Mouse (Mus musculus) heart, adult 2 months (tissue): ENCODE data around the gene Pds5a. TPM values are rescaled to one million over a fixed set of nuclear protein-coding genes. Genes with fewer than 3 reads are reported as not detected.
A peak's percentile ranks its signal among the peaks of the same experiment; 100 is the strongest.

Experiments
- DNase-seq, 2 experiments: peaks; one replicate each; pipeline ENCODE4 v3.0.0; 2021
- H3K27ac ChIP-seq: fragments of 200-600 bp; 2 replicates; pipeline ENCODE4 v1.8.1; 2022
- H3K27me3 ChIP-seq: fragments of 200-500 bp; 2 replicates; pipeline ENCODE4 v1.6.1; 2012; ENCODE audit warnings: mild to moderate bottlenecking, low read length, inconsistent platforms, mixed read lengths; ENCODE audit not compliant: control insufficient read depth, insufficient read depth
- H3K36me3 ChIP-seq: fragments of 200-500 bp; 2 replicates; pipeline ENCODE4 v1.6.1; 2012; ENCODE audit warnings: low read length, inconsistent platforms; ENCODE audit not compliant: control insufficient read depth, insufficient read depth
- H3K4me1 ChIP-seq: fragments of 200-500 bp; 2 replicates; pipeline ENCODE4 v1.6.1; 2011; ENCODE audit warnings: low read length; ENCODE audit not compliant: control insufficient read depth, insufficient read depth
- H3K4me3 ChIP-seq: fragments of 200-600 bp; 2 replicates; pipeline ENCODE4 v1.8.1; 2022
- H3K79me2 ChIP-seq: fragments of 200-500 bp; replicated peaks from 2 replicates; pipeline ENCODE4 v1.6.1; 2012; ENCODE audit warnings: mild to moderate bottlenecking, inconsistent platforms, low read length, moderate library complexity, mixed read lengths; ENCODE audit not compliant: control insufficient read depth, insufficient read depth
- H3K9ac ChIP-seq: fragments of 200-500 bp; 2 replicates; pipeline ENCODE4 v1.6.1; 2012; ENCODE audit warnings: low read depth, mild to moderate bottlenecking, control low read depth, inconsistent platforms, low read length, mixed read lengths
- CTCF ChIP-seq: fragments of 200-600 bp; IDR thresholded peaks from 2 replicates; pipeline ENCODE4 v1.8.1; 2022; ENCODE audit warnings: antibody characterized with exemption, mild to moderate bottlenecking, moderate library complexity
- EP300 ChIP-seq: fragments of 200-500 bp; IDR thresholded peaks from 2 replicates; pipeline ENCODE4 v1.6.1; 2011; ENCODE audit warnings: low read depth, low read length, control low read depth; ENCODE audit not compliant: insufficient read depth
- POLR2A ChIP-seq: fragments of 200-500 bp; IDR thresholded peaks from 2 replicates; pipeline ENCODE4 v1.6.1; 2011; ENCODE audit warnings: mild to moderate bottlenecking, low read depth, low read length, control low read depth; ENCODE audit not compliant: insufficient read depth
- WGBS: fragments of 180-500 bp; shearing (Covaris S2); methylation state at CpG from one replicate; pipeline ENCODE4 v1.1.7; 2018; 5-methylcytosine and 5-hydroxymethylcytosine counted together
- intact Hi-C: fragments of 180-260 bp; cut with DNase I; formaldehyde crosslinking; loops from one replicate; pipeline ENCODE4 v1.15.1; 2025
- polyA plus RNA-seq: library from polyadenylated mRNA; depleted of rRNA; stranded (reverse); fragments of >200 nt; gene quantifications from 2 replicates; pipeline ENCODE4 v1.2.3, GENCODE M21; 2012
- total RNA-seq, 2 experiments: library from RNA; stranded (reverse); gene quantifications; 2 replicates each; pipeline ENCODE4 v1.2.3; 2021

The Pds5a gene
- total and polyA plus RNA-seq, 3 experiments: 14.8 to 65.4 (median 54.8) TPM

GRCm38 (mm10) chr5:65688806-65689205 is 9.3 kb downstream of the Pds5a start:
- H3K9ac ChIP-seq: no peak overlapping the region
- peaks cover 5% of the 10 kb centered on the region for H3K36me3 ChIP-seq
- DNase-seq: no peak
- H3K27ac ChIP-seq: no peak overlapping the region
- no peak overlapping the region for H3K4me3 ChIP-seq
- WGBS: 71% methylated on average over 3 of the region's 3 CpGs
- no peaks in the 10 kb centered on the region for H3K27me3 ChIP-seq
- peaks cover 10% of the 10 kb centered on the region for H3K79me2 ChIP-seq
- no peak for TF ChIP-seq CTCF
- no peak for TF ChIP-seq EP300
- no peak for TF ChIP-seq POLR2A
- intact Hi-C loops: no loop called here
- H3K4me1 ChIP-seq: peaks cover 2% of the 10 kb centered on the region

DNA sequence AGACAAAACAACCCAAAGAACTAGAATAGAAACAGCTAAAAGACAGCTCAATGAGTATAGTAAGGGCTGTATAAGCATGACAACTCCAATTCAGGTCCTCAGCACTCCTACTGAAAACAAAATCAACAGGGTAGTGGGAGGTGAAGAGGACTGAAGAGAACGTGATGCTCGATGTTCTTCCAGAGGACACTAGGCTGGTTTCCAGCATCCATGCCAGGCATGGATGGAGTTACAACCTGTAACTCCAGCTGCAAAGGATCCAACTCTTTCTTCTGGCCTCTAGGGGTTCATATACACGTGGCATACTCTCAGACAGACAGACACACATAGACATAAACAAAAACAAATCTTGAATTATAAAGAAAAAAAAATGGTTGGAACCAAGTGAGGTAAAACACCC is 11.3 kb downstream of the Pds5a start:
- Histone ChIP-seq H3K4me3 (no peak overlapping the region), H3K27ac (no peak overlapping the region), H3K4me1 (peaks cover 2% of the 10 kb centered on the region), H3K79me2 (peaks cover 10% of the 10 kb centered on the region), H3K36me3 (peaks cover 2% of the 10 kb centered on the region), H3K27me3 (no peaks in the 10 kb centered on the region), H3K9ac (no peak overlapping the region)
- 36% methylated on average over 3 of the region's 3 CpGs for WGBS
- DNase-seq: no peak
- intact Hi-C loops: no loop called here
- TF ChIP-seq EP300: no peak
- TF ChIP-seq CTCF: no peak
- TF ChIP-seq POLR2A: no peak

DNA sequence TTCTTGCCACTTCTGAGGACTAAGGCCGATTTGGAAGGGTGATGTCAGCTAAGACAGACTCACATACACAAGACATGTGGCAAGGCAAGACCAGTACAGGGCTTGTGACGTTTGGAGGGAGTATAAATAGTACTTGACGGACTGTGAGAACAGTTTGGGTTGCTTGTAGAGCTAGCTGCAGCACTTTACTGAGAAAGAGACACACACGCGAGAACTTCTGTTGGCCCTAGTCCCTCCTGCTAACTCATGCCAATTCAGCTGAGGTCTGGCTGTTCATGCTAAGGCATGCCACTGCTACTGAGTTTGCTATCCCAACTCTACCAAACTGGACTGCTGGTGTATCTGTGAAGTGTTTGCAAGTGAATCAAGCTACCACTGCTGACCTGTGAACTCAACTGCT is 19.2 kb downstream of the Pds5a start:
- no peak for TF ChIP-seq POLR2A
- no peak for TF ChIP-seq EP300
- no peak for TF ChIP-seq CTCF
- WGBS: 49% methylated on average over 5 of the region's 5 CpGs
- H3K36me3 ChIP-seq: peaks cover 9% of the 10 kb centered on the region
- DNase-seq: peak; percentile 38 to 56
- H3K4me3 ChIP-seq: no peak overlapping the region
- peak overlapping the region; percentile 19 for H3K27ac ChIP-seq
- no peaks in the 10 kb centered on the region for H3K27me3 ChIP-seq
- H3K9ac ChIP-seq: no peak overlapping the region
- H3K4me1 ChIP-seq: peaks cover 5% of the 10 kb centered on the region
- intact Hi-C loops: no loop called here
- peaks cover 2% of the 10 kb centered on the region for H3K79me2 ChIP-seq

DNA sequence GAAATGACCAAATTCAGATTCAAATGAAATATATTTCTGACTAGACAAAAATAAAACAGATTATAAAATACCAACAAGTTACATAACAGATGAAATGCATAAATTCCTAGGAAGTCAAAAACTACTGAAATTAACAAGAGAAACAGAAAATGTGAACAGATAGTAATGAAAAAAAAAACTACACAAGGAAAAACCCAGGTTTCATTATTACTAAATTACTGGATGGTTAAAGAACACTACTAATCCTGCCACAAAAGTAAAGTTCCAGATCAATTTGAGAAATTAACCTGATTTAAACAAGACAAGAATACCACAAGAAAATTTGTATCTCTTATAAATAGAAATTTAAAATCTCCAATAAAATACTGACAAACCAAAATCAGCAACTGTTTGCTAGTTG is 25.9 kb downstream of the Pds5a start:
- intact Hi-C loops: no loop called here
- Histone ChIP-seq H3K79me2 (peaks cover 11% of the 10 kb centered on the region), H3K4me1 (peaks cover 1% of the 10 kb centered on the region; the same call in 1 of the 2 replicates), H3K9ac (no peak overlapping the region), H3K27ac (no peak overlapping the region), H3K36me3 (no peaks in the 10 kb centered on the region; the same call in 1 of the 2 replicates), H3K4me3 (no peak overlapping the region), H3K27me3 (no peaks in the 10 kb centered on the region)
- TF ChIP-seq CTCF (no peak), POLR2A (no peak), EP300 (no peak)
- DNase-seq: no peak

DNA sequence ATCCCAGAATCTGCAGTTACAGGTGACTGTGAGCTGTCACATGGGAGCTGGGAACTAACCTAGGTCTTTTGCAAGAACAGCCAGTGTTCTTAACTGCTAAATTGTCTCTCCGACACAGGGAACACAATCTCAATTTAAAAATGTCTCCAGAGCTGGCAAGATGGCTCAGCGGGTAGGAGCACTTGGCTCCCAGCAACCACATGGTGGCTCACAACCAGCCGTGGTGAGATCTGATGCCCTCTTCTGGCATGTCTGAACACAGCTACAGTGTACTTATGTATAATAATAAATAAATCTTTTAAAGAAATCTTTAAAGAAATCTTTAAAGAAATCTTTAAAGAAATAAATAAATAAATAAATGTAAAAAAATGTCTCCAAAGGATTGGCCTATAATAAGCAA is 30.4 kb downstream of the Pds5a start:
- Histone ChIP-seq H3K36me3 (no peaks in the 10 kb centered on the region; the same call in none of the 2 replicates), H3K79me2 (peaks cover 7% of the 10 kb centered on the region), H3K27ac (no peak overlapping the region), H3K27me3 (no peaks in the 10 kb centered on the region), H3K4me3 (no peak overlapping the region), H3K4me1 (peaks cover 1% of the 10 kb centered on the region; the same call in 1 of the 2 replicates), H3K9ac (no peak overlapping the region)
- intact Hi-C loops: no loop called here
- no peak for TF ChIP-seq POLR2A
- peak; percentile 34 for TF ChIP-seq CTCF
- 87% methylated on average over 3 of the region's 3 CpGs for WGBS
- no peak for DNase-seq

- intact Hi-C loops: no loop called here
- H3K27me3 ChIP-seq: no peaks in the 10 kb centered on the region
- no peaks in the 10 kb centered on the region; the same call in none of the 2 replicates for H3K36me3 ChIP-seq
- H3K4me3 ChIP-seq: no peak overlapping the region
- no peak overlapping the region for H3K9ac ChIP-seq
- H3K79me2 ChIP-seq: peaks cover 5% of the 10 kb centered on the region
- no peaks in the 10 kb centered on the region for H3K4me1 ChIP-seq
- no peak overlapping the region for H3K27ac ChIP-seq
- no peak for DNase-seq
- TF ChIP-seq EP300: no peak
- TF ChIP-seq POLR2A: no peak
- TF ChIP-seq CTCF: no peak
- WGBS: 60% methylated on average over 1 of the region's 1 CpGs
Observed at GRCm38 (mm10) chr5:65665370-65665769, 32.7 kb downstream of the Pds5a start.

DNA sequence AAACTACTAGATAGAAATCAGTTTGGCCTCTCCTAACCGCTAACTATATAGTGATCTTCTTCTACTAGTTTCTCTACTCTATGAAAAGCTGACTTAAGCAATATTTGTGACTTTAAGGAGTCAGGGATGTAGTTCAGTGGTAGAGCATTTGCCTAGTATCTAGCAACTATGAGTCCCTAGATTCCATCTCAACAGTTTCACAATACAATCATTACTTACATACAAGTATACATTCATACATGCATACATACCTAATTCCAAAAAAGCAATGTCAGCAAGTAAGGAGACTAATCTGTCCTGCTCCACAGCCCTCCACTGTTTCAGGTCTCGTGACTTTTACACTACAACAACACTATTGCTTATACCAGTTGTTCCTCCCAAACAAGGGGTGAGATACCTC is 36.1 kb downstream of the Pds5a start:
- no peak overlapping the region for H3K27ac ChIP-seq
- H3K79me2 ChIP-seq: no peaks in the 10 kb centered on the region; the same call in 1 of the 2 replicates
- no peaks in the 10 kb centered on the region for H3K27me3 ChIP-seq
- no peaks in the 10 kb centered on the region for H3K4me1 ChIP-seq
- H3K36me3 ChIP-seq: no peaks in the 10 kb centered on the region; the same call in none of the 2 replicates
- DNase-seq: no peak
- intact Hi-C loops: no loop called here
- WGBS: 95% methylated on average over 2 of the region's 2 CpGs
- no peak overlapping the region for H3K9ac ChIP-seq
- TF ChIP-seq POLR2A (no peak), EP300 (no peak), CTCF (no peak)
- H3K4me3 ChIP-seq: no peak overlapping the region
